Mouse (Mus musculus) midbrain, embryonic 15.5 days (tissue): ENCODE measurements at regions not wholly inside any gene's neighbourhood (a gene's known extent, or its start where the extent isn't known, plus 50 kb on each side); places are given as distances from the start of the nearest gene placed in this dataset.
A peak's percentile ranks its signal among the peaks of the same experiment; 100 is the strongest.

Experiments
- ATAC-seq: fragments of 200-750 bp; cut with Nextera tagmentation; replicated peaks from 2 replicates; pipeline ENCODE4 v1.8.0; 2017; ENCODE audit warnings: moderate TSS enrichment
- H3K27ac ChIP-seq: fragments of 300-500 bp; sonication (generic); 2 replicates; pipeline ENCODE4 v1.5.1; 2015; ENCODE audit warnings: mild to moderate bottlenecking, inconsistent platforms
- H3K27me3 ChIP-seq: fragments of 300-500 bp; sonication (generic); replicated peaks from 2 replicates; pipeline ENCODE4 v1.6.1; 2015; ENCODE audit warnings: inconsistent platforms
- H3K36me3 ChIP-seq: fragments of 300-500 bp; sonication (generic); replicated peaks from 2 replicates; pipeline ENCODE4 v1.6.1; 2015; ENCODE audit warnings: inconsistent platforms
- H3K4me1 ChIP-seq: fragments of 300-500 bp; sonication (generic); 2 replicates; pipeline ENCODE4 v1.6.1; 2015; ENCODE audit warnings: inconsistent platforms
- H3K4me2 ChIP-seq: fragments of 300-500 bp; sonication (generic); 2 replicates; pipeline ENCODE4 v1.6.1; 2015; ENCODE audit warnings: inconsistent platforms, mild to moderate bottlenecking, moderate library complexity
- H3K4me3 ChIP-seq: fragments of 300-500 bp; sonication (generic); 2 replicates; pipeline ENCODE4 v1.5.1; 2015; ENCODE audit warnings: mild to moderate bottlenecking, inconsistent platforms
- H3K9ac ChIP-seq: fragments of 300-500 bp; sonication (generic); 2 replicates; pipeline ENCODE4 v1.6.1; 2015; ENCODE audit warnings: mild to moderate bottlenecking, inconsistent platforms
- H3K9me3 ChIP-seq: fragments of 300-500 bp; sonication (generic); 2 replicates; pipeline ENCODE4 v1.6.1; 2016; ENCODE audit warnings: inconsistent platforms
- WGBS: fragments of 180-500 bp; shearing (Covaris S2); methylation state at CpG from one replicate; pipeline ENCODE4 v1.1.7; 2015; ENCODE audit warnings: mixed read lengths; 5-methylcytosine and 5-hydroxymethylcytosine counted together

- Histone ChIP-seq H3K4me3 (no peak overlapping the region), H3K9ac (no peak overlapping the region), H3K27me3 (no peaks in the 10 kb centered on the region), H3K27ac (no peak overlapping the region), H3K4me2 (no peak overlapping the region), H3K36me3 (no peaks in the 10 kb centered on the region), H3K9me3 (no peaks in the 10 kb centered on the region), H3K4me1 (no peaks in the 10 kb centered on the region)
- 93% methylated on average over 1 of the region's 1 CpGs for WGBS
- ATAC-seq, result no peak
Measured at GRCm38 (mm10) chr15:43926034-43926433, 3791.9 kb downstream of the 9330182O14Rik start.

GRCm38 (mm10) chr15:43933608-43934007 is 3799.4 kb downstream of the 9330182O14Rik start:
- ATAC-seq, result no peak
- H3K9me3 ChIP-seq, result no peaks in the 10 kb centered on the region
- 86% methylated on average over 1 of the region's 1 CpGs for WGBS
- no peak overlapping the region for H3K27ac ChIP-seq
- no peak overlapping the region for H3K4me2 ChIP-seq
- H3K4me1 ChIP-seq, result no peaks in the 10 kb centered on the region
- no peaks in the 10 kb centered on the region for H3K27me3 ChIP-seq
- no peak overlapping the region for H3K9ac ChIP-seq
- no peak overlapping the region for H3K4me3 ChIP-seq
- H3K36me3 ChIP-seq, result no peaks in the 10 kb centered on the region

GRCm38 (mm10) chr15:43940424-43940823 is 3806.3 kb downstream of the 9330182O14Rik start:
- 23% methylated on average over 2 of the region's 2 CpGs for WGBS
- Histone ChIP-seq H3K4me3 (no peak overlapping the region), H3K27me3 (no peaks in the 10 kb centered on the region), H3K9me3 (no peaks in the 10 kb centered on the region), H3K4me2 (no peak overlapping the region), H3K36me3 (no peaks in the 10 kb centered on the region), H3K9ac (no peak overlapping the region), H3K27ac (peak overlapping the region; percentile 48), H3K4me1 (peaks cover 22% of the 10 kb centered on the region)
- peak; percentile 81 for ATAC-seq

GRCm38 (mm10) chr15:43940905-43941304 is 3806.7 kb downstream of the 9330182O14Rik start:
- Histone ChIP-seq H3K27ac (peak overlapping the region; percentile 48), H3K4me3 (no peak overlapping the region), H3K9ac (no peak overlapping the region), H3K4me1 (peaks cover 22% of the 10 kb centered on the region), H3K9me3 (no peaks in the 10 kb centered on the region), H3K36me3 (no peaks in the 10 kb centered on the region), H3K4me2 (no peak overlapping the region), H3K27me3 (no peaks in the 10 kb centered on the region)
- ATAC-seq, result peak; percentile 12; the same call in 1 of the 2 replicates
- 67% methylated on average over 4 of the region's 4 CpGs for WGBS

GRCm38 (mm10) chr15:43942002-43942660 is 3808.0 kb downstream of the 9330182O14Rik start:
- Histone ChIP-seq H3K9ac (no peak overlapping the region), H3K27me3 (no peaks in the 10 kb centered on the region), H3K27ac (no peak overlapping the region), H3K4me1 (peaks cover 22% of the 10 kb centered on the region), H3K4me2 (no peak overlapping the region), H3K9me3 (no peaks in the 10 kb centered on the region), H3K4me3 (no peak overlapping the region), H3K36me3 (no peaks in the 10 kb centered on the region)
- 41% methylated on average over 2 of the region's 2 CpGs for WGBS
- ATAC-seq, result peak; percentile 90

GRCm38 (mm10) chr15:43984991-43985390 is 3850.8 kb downstream of the 9330182O14Rik start:
- H3K4me1 ChIP-seq, result no peaks in the 10 kb centered on the region
- H3K4me2 ChIP-seq, result no peak overlapping the region
- no peak overlapping the region for H3K27ac ChIP-seq
- H3K36me3 ChIP-seq, result no peaks in the 10 kb centered on the region
- H3K27me3 ChIP-seq, result no peaks in the 10 kb centered on the region
- H3K9ac ChIP-seq, result no peak overlapping the region
- no peaks in the 10 kb centered on the region for H3K9me3 ChIP-seq
- H3K4me3 ChIP-seq, result no peak overlapping the region
- no peak for ATAC-seq

- Histone ChIP-seq H3K9ac (no peak overlapping the region), H3K4me3 (no peak overlapping the region), H3K9me3 (no peaks in the 10 kb centered on the region), H3K4me2 (no peak overlapping the region), H3K27me3 (no peaks in the 10 kb centered on the region), H3K4me1 (no peaks in the 10 kb centered on the region), H3K36me3 (no peaks in the 10 kb centered on the region), H3K27ac (no peak overlapping the region)
- WGBS, result 33% methylated on average over 1 of the region's 1 CpGs
- ATAC-seq, result no peak
Measured at GRCm38 (mm10) chr15:43991229-43991628, 3857.1 kb downstream of the 9330182O14Rik start.

- Histone ChIP-seq H3K9ac (no peak overlapping the region), H3K4me1 (no peaks in the 10 kb centered on the region), H3K27ac (no peak overlapping the region), H3K4me3 (no peak overlapping the region), H3K9me3 (no peaks in the 10 kb centered on the region), H3K36me3 (no peaks in the 10 kb centered on the region), H3K27me3 (no peaks in the 10 kb centered on the region), H3K4me2 (no peak overlapping the region)
- no peak for ATAC-seq
Measured at GRCm38 (mm10) chr15:43992936-43993335, 3858.8 kb downstream of the 9330182O14Rik start.

GRCm38 (mm10) chr15:44026468-44027028 is 3892.4 kb downstream of the 9330182O14Rik start:
- Histone ChIP-seq H3K9ac (no peak overlapping the region), H3K27me3 (no peaks in the 10 kb centered on the region), H3K4me2 (no peak overlapping the region), H3K4me1 (no peaks in the 10 kb centered on the region), H3K9me3 (no peaks in the 10 kb centered on the region), H3K36me3 (no peaks in the 10 kb centered on the region), H3K27ac (no peak overlapping the region), H3K4me3 (no peak overlapping the region)
- WGBS, result 70% methylated on average over 6 of the region's 6 CpGs
- no peak for ATAC-seq

GRCm38 (mm10) chr15:44035900-44036299 is 3901.7 kb downstream of the 9330182O14Rik start:
- Histone ChIP-seq H3K36me3 (no peaks in the 10 kb centered on the region), H3K4me3 (no peak overlapping the region), H3K27me3 (no peaks in the 10 kb centered on the region), H3K4me2 (no peak overlapping the region), H3K9ac (no peak overlapping the region), H3K4me1 (no peaks in the 10 kb centered on the region), H3K27ac (no peak overlapping the region), H3K9me3 (no peaks in the 10 kb centered on the region)
- peak; percentile 89 for ATAC-seq

- no peak for ATAC-seq
- Histone ChIP-seq H3K4me2 (no peak overlapping the region), H3K4me3 (no peak overlapping the region)
Measured at GRCm38 (mm10) chr15:44037893-44038292, 3903.7 kb downstream of the 9330182O14Rik start.

GRCm38 (mm10) chr15:44050565-44051274 is 3916.6 kb downstream of the 9330182O14Rik start:
- Histone ChIP-seq H3K4me2 (no peak overlapping the region), H3K9ac (no peak overlapping the region), H3K4me1 (no peaks in the 10 kb centered on the region), H3K36me3 (no peaks in the 10 kb centered on the region), H3K9me3 (no peaks in the 10 kb centered on the region), H3K27ac (no peak overlapping the region), H3K27me3 (no peaks in the 10 kb centered on the region), H3K4me3 (no peak overlapping the region)
- WGBS, result 66% methylated on average over 1 of the region's 1 CpGs
- no peak for ATAC-seq

More at GRCm38 (mm10) chr15:44037893-44038292, 3903.7 kb downstream of the 9330182O14Rik start:
- no peak overlapping the region for H3K9ac ChIP-seq
- H3K27ac ChIP-seq, result no peak overlapping the region
- no peaks in the 10 kb centered on the region for H3K9me3 ChIP-seq
- no peaks in the 10 kb centered on the region for H3K27me3 ChIP-seq
- no peaks in the 10 kb centered on the region for H3K36me3 ChIP-seq
- H3K4me1 ChIP-seq, result no peaks in the 10 kb centered on the region

- no peaks in the 10 kb centered on the region for H3K36me3 ChIP-seq
- no peak overlapping the region for H3K4me3 ChIP-seq
- H3K27me3 ChIP-seq, result no peaks in the 10 kb centered on the region
- H3K27ac ChIP-seq, result no peak overlapping the region
- ATAC-seq, result no peak
- H3K4me1 ChIP-seq, result no peaks in the 10 kb centered on the region
- H3K4me2 ChIP-seq, result no peak overlapping the region
- no peaks in the 10 kb centered on the region for H3K9me3 ChIP-seq
- WGBS, result 83% methylated on average over 2 of the region's 2 CpGs
- no peak overlapping the region for H3K9ac ChIP-seq
Measured at GRCm38 (mm10) chr15:44064855-44065254, 3930.7 kb downstream of the 9330182O14Rik start.
